Mouse (Mus musculus) cerebellum, postnatal 4 days (tissue): ENCODE data around the gene Fam110c.
"Not testable (repeated sequence)": the region's sequence is repeated elsewhere in the genome, so short reads cannot be mapped to it uniquely, and the experiment has no call there.

Source experiments
- DNase-seq, 2 experiments: peaks; one replicate each; pipeline ENCODE4 v3.0.0; 2022; ENCODE audit warnings: low spot score in 2 of 2, mixed read lengths in 1 of 2

The Fam110c gene

DNA sequence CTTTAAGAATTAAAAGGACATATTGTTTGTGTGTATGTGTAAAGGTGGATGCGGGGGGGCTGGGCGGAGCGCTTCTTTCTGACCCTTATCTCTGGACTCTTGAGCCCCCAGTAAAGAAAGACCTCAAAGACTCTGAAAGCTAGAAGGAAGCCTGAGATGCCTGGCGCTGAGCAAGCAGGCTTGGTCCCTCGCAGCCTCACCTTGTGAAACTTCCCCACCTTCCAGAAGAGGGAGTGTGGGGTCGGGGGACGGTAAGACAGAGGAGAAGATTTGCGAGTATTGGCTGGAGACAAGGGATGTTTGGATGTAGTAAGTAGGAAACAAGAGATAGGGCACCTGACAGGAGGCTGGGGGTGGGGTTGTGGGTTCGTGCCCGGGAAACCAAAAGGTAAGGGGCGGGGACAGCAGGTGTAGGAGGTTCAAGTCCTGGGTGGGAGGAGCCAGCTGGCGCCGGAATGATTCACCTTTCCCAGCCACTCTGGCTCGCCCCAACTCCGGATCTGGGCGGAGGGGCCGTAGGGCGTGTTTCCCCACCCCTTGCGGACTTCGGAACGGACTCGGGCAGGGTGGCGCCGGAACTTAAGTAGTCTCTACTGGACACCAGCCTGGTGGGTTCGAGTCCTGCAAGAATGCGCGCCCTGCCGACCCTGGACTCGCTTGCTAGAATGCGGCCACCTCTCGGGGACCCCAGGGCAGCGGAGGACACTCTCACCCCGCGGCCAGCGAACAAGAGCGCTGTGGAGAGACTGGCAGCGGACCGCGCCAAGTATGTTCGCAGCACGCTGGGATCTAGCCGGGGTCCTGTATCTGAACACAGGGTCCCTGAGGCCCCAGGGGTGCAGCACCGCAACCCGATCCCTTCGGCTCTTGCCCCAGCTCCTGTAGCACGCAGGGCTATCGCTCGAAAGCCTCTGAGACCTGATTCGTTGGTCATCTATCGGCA, at the start of gene Fam110c:
Gene Fam110c (plus strand): TSS at position 450 of the 943 bp plus-strand sequence.
- no peak for DNase-seq

- DNase-seq = no peak
Measured at GRCm38 (mm10) chr12:31026423-31026822, 47.2 kb upstream of the Fam110c start.

DNA sequence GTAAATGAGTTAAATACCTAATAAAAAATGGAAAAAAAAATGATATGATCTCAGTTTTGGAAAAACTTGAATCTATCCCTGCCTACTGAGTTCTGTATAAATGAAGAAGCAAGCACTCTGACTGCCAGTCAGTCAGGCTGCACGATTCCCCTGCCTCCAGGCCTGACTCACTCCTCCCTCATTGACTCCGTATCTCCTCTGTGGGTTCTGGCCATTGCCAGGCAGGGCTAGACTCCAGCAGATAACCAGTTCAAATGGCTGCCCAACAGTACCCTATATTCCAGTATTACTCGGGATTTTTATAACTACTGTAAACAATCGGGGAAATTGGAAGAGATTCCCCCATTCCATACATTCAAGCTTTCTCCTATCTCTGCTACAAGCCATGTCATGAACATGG, 21.6 kb upstream of the Fam110c start:
- no peak for DNase-seq

DNA sequence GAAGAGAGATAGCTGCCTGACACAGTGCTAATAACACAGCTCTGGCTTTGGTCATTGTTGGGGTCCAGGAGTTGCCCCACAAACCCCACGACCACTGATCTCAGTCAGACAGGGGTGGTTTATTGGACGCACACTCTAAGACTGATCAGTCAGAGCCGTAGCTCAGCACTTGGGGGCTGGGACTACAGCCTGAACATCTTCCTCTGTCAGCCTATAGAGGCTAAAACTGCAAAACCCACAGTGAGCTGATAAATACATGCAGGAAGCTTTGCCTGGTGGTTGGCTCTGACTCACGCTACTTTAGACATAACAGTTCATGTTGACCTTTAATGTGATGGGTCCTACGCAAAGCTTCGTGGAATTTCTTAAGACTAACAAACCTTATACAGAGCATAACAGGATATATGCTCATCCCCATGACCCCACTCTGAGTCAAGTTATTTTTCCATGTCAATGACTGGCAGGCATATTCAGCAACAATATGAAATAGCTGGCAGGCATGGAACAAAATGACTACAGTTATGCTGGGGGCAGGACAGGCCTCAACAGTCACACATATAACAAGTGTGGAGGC, 17.3 kb upstream of the Fam110c start:
- no peak for DNase-seq

DNA sequence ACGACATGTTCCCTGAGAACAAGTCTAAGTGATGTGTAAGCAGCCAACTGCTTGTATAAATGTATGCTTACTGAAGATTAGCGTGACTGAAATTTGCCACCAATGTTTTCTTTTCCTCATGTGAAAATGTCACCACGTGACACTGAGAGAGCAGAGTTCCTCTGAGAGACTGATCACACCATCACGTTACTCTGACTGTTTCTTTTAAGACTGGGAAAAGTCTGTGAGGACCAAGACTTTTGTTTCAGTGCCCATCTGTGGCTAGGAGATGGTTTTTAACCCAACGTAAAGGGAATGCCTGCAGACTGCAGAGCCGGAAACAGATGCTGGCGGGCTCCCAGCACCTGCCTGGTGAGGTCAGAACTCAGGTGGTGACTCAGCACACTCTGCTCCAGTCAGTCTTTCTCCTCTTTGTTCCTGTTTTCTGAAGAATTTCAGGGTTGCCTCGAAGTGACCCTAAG, 14.2 kb upstream of the Fam110c start:
- DNase-seq = no peak

- no peak for DNase-seq
Measured at GRCm38 (mm10) chr12:31060245-31060644, 13.4 kb upstream of the Fam110c start.

DNA sequence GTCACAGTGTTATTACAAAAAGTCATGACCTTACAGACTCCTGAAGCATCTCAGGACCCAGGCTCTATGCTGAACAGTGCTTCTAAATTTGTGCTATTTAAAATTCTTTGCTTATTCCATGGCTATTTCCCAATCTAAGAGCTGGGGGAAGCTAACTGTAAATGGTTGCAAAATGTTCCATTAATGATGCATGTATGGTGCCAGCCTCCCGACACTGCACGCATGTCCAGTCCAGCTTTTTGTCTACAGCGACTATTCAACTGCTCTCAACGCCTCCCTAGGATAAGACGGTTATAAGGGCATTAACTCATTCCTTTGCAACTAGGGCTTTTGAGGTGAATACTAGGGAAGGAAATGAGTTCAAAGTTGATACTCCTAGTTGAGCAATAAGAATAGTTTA, 2.4 kb upstream of the Fam110c start:
- DNase-seq = no peak

- DNase-seq = not testable (repeated sequence)
Measured at GRCm38 (mm10) chr12:31074355-31074786, 710 bp downstream of the Fam110c start.

DNA sequence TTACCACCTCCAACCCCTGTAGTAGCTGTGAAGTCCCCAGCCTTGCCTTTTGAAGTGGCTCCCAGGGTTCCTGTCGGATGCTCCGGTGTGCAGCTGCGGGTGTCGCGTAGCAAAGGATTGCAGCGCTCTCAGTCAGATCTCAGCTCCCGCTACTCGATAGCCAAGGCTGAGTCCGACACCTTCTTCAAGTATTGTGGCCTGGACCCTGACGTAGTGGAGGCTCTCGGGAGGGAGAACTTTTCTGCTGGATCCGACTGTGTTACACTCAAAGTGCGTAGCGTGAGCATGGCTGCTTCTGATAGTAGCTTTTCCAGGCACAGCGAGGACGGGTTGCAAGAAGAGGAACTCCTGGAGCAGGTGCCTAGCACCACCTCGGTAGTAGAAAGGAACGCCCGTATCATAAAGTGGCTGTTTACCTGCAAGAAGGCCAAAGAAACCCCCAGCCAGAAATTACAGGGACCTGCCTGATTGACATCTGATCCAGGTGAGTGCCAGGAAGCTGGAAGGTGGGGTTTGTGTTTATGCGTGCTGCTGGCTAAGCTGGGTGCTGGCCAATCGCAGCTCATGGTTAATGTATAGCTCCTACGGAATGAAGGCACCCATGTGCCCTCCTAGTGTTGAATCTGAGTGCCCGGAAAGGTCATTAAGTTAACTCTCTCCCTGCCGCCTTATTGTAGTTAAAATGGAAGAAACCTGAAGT, 1.3 kb downstream of the Fam110c start:
- no peak for DNase-seq

- DNase-seq = no peak
Measured at GRCm38 (mm10) chr12:31077020-31077419, 3.4 kb downstream of the Fam110c start.

DNA sequence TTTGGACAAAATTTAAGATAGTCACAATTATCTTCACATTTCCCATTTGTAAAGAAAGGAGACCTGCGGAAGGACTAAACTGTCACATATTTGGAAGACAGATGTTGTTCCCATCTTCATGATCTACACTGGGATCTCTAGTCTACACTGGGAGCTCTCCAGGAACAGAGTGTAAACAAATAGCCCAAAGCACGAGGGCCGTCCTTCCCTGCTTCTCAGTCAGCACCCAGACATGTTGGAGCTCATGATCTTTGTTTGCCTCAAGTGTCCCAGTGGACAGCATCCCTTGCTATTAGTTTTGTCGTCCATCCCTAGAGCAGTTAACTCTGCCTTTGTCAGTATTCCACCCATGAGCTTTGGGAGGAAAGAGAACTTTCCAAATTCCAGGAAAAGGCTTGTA, 4.4 kb downstream of the Fam110c start:
- no peak for DNase-seq

- DNase-seq = no peak
Measured at GRCm38 (mm10) chr12:31080352-31080751, 6.7 kb downstream of the Fam110c start.

DNA sequence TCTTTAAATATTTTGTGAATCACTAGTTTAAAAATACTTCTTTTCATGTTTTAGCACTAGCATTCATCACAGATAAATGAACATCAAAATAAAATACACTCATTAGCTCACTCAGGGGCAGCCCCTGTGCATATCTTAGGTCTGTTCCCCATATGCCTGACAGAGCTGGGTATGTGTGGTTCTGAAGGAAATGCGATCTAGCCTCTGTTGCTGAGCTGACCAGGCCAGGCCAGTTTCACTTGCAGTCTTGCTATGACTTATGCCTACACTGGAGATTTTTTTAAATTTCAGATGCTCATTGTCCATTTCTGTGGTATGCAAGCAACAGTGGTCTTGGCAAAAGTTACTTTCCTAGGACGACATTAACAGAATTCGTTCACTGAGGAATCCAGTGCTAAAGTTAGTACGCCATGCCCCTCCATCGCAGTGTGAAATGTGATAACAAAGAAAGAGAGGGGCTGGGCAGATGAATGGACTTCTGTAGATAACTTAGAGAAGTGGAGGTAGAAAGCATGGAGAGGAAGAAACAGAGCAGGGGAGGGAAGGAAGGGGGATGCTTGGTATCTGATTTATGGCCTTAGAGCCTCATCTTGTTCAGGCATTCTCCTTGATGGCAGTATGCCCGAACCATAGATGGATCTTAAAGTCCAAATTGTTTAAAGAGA, 7.4 kb downstream of the Fam110c start:
- no peak for DNase-seq

DNA sequence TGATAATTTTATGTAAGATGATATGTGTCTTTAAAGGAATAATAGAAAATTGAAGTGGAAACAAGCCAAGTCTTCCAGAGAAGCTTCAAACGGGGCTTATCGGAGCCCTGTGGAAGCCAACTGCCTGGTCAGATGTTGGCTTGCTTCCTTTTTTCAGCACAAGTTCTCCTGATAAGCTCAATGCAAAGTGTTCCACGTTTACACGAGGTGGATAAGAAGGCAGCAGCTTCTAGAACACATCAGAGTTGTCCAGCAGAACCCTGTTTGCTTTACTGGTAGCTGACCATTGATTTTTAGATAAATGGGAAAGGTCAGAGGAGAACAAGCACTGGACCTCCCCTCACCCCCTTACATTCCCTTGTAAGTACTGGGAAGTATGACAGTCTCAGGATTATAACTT, 9.3 kb downstream of the Fam110c start:
- DNase-seq = no peak

GRCm38 (mm10) chr12:31083407-31083806, 9.7 kb downstream of the Fam110c start:
- no peak for DNase-seq

DNA sequence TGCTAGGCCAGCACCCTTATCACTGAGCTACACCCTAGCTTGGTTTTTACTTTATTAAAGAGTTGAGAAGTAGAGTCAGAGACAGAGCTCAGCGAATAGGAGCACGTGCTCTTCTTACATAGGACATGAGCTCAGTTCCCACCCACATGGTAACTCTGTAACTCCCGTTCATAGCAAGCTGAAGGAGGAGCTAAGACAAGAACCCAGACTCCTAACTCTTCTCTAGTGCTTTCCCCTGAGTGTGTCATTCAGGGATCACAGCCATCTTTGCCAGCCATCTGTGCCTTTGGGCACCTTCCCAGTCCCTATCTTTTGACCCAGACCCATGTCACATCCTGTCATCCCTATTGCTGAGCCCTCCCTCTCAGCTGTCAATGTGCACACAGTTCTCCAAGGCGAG, 13.4 kb downstream of the Fam110c start:
- DNase-seq = no peak

- no peak for DNase-seq
Measured at GRCm38 (mm10) chr12:31090401-31090800, 16.7 kb downstream of the Fam110c start.

DNA sequence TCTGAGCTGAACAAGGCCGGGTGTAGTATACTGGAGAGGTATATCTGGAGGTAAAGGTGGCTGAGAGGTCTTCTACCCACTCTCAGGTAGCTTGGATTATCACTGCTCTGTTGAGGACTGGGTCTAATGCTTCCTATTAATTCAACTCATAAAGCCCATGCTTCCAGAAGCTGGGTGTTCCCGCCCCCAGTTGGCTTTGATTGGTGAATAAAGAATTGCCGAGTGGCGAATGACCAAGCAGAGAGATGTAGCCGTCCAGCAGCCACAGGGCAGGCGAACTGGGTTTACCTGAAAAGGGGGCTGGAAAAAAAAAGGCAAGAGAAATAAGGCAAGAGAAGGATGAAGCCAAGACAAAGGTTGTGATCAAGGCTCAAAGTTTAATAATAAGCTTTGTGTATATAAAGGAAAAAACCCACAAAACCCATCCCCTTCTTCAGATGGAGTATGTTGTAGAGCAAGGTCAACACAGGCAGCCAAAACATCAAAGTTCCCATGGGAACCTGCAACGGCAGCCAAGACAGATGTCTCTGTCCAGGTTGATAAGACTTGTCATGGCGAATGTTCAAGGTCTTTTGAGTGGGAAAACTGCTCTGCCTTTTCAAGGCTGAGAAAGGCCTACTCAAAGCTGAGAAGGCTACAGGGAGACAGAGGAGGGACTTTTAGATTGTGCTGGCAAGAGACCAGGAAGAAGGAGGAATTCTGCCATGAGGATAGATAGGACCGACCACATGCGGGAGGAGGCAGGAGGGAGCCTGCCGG, 17.4 kb downstream of the Fam110c start:
- no peak for DNase-seq

DNA sequence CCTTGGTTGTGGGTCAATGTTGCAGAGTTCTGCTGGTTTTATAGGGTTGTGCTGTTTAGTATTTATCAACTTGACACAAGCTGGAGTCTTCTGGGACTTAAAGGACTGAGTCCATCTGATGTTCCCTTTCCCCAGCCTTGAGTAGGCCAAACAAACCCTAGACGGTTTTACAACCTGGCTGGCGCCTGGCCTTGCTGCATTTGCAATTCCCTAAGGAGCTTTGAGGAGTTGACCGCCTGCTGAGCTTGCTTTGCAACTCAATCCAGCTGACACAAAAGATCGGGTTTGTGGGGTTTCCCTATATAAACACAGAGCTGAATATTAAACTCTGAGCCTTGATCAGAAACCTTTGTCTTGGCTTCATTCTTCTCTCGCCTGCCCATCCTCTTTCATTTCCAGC, 18.8 kb downstream of the Fam110c start:
- DNase-seq = no peak

DNA sequence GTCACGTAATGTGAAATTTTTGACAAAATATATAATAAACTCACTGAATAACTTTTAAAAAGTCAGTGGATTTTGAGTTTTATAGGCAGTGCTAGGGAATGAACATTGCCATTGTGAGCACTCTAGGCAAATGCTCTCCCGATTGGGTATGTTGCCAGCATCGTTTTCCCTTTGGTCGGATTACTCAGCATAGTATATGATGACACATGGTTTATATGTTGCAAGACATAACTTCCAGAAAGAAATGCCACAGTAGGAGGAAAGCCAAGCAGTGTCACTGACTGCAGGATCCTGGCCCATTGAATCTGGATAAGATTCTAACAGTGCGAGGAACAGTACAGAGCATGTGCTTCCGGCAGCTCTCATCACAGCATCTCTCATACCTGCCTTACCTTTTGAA, 23.5 kb downstream of the Fam110c start:
- DNase-seq = no peak

DNA sequence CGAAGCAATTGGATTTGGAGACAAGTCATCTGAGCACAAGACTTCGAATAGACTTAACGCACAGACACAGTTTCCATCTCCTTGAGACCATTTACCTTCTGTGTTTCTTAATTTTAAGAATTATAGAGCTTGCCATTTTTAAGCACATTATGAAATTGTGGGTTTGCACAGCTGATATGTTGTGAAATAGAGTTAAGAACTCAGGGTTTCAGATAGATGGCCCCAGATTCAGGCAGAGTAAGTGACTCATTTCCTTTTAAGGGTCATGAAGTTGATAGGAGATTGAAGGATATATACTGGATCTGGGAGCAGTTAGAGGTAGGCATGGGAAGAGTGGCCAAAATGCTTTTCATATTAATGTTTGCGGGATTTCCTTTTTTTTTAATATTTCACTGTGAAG, 27.5 kb downstream of the Fam110c start:
- DNase-seq = no peak
